Mouse (Mus musculus): Measurements from ENCODE around the gene Parn. TPM values are rescaled to one million over a fixed set of nuclear protein-coding genes. Genes with fewer than 3 reads are reported as not detected.

Parn gene
- total RNA-seq, 4 experiments from 2014 or later, result 5.5 to 7.6 (median 6.3) TPM

Other genes starting within 250 kb of the Parn start
- gene Bfar, start 3.7 kb upstream of the Parn start, total RNA-seq (2022), result 10 to 100 TPM; 30.8 to 34.9 (median 34.5) TPM
- gene 3110001I22Rik, start 3.8 kb upstream of the Parn start, total RNA-seq (2022), result 1 to 10 TPM; 1.5 to 2.9 (median 1.9) TPM
- gene Pla2g10, start 62.8 kb upstream of the Parn start, total RNA-seq (2022), result not detected
- gene Rrn3, start 112.5 kb upstream of the Parn start, total RNA-seq (2022), result 10 to 100 TPM; 35.0 to 39.0 (median 37.4) TPM
- 10 to 100 TPM; 39.9 to 45.9 (median 44.7) TPM for gene Ntan1, start 150.7 kb upstream of the Parn start, total RNA-seq (2022)
- 10 to 100 TPM; 48.2 to 53.4 (median 50.5) TPM for gene Pdxdc1, start 235.0 kb upstream of the Parn start, total RNA-seq (2022)
- gene Mpv17l, start 235.0 kb upstream of the Parn start, total RNA-seq (2022), result 1 to 10 TPM in 1 of 4 experiments, under 1 TPM in 3; 0.36 to 1.3 (median 0.97) TPM